Mouse (Mus musculus) spleen, adult 2 months (tissue): ENCODE measurements around the gene Nyap1. TPM values are rescaled to one million over a fixed set of nuclear protein-coding genes. Genes with fewer than 3 reads are reported as not detected.
"Not testable (repeated sequence)": the region's sequence is repeated elsewhere in the genome, so short reads cannot be mapped to it uniquely, and the experiment has no call there.

Experiments used
- DNase-seq, 2 experiments: peaks; one replicate each; pipeline versions ENCODE4 v3.0.0 to v3.0.0-alpha.2; 2012 to 2021; ENCODE audit warnings: low spot score in 2 of 2, low read depth in 1 of 2
- H3K27ac ChIP-seq: fragments of 200-500 bp; 2 replicates; pipeline ENCODE4 v1.5.1; 2012; ENCODE audit warnings: low read length, inconsistent platforms; ENCODE audit not compliant: insufficient read depth
- H3K27me3 ChIP-seq: fragments of 200-500 bp; 2 replicates; pipeline ENCODE4 v1.6.1; 2012; ENCODE audit warnings: mild to moderate bottlenecking, moderate library complexity, low read length, inconsistent platforms; ENCODE audit not compliant: control insufficient read depth, insufficient read depth
- H3K36me3 ChIP-seq: fragments of 200-500 bp; 2 replicates; pipeline ENCODE4 v1.6.1; 2012; ENCODE audit warnings: mild to moderate bottlenecking, low read length, inconsistent platforms; ENCODE audit not compliant: control insufficient read depth, insufficient read depth
- H3K4me1 ChIP-seq: fragments of 200-500 bp; 2 replicates; pipeline ENCODE4 v1.6.1; 2011; ENCODE audit warnings: inconsistent platforms; ENCODE audit not compliant: control insufficient read depth, insufficient read depth, insufficient read length
- H3K4me3 ChIP-seq: fragments of 200-500 bp; 2 replicates; pipeline ENCODE4 v1.5.1; 2011; ENCODE audit warnings: mild to moderate bottlenecking, inconsistent platforms; ENCODE audit not compliant: insufficient read depth, insufficient read length; ENCODE audit errors: extremely low read depth
- CTCF ChIP-seq: fragments of 200-500 bp; IDR thresholded peaks from 2 replicates; pipeline ENCODE4 v1.5.1; 2011; ENCODE audit warnings: mild to moderate bottlenecking, inconsistent platforms; ENCODE audit not compliant: insufficient read depth, insufficient read length, insufficient replicate concordance; ENCODE audit errors: extremely low read depth
- POLR2A ChIP-seq: fragments of 200-500 bp; IDR thresholded peaks from 2 replicates; pipeline ENCODE4 v1.6.1; 2011; ENCODE audit warnings: low read depth, low read length, inconsistent platforms
- WGBS: fragments of 180-500 bp; shearing (Covaris S2); methylation state at CpG from one replicate; pipeline ENCODE4 v1.1.7; 2018; 5-methylcytosine and 5-hydroxymethylcytosine counted together
- polyA plus RNA-seq: library from polyadenylated mRNA; depleted of rRNA; stranded (reverse); fragments of >200 nt; gene quantifications from 2 replicates; pipeline ENCODE4 v1.2.3, GENCODE M21; 2012

Nyap1 gene
- polyA plus RNA-seq, 1 experiment: 1.2 TPM

DNA sequence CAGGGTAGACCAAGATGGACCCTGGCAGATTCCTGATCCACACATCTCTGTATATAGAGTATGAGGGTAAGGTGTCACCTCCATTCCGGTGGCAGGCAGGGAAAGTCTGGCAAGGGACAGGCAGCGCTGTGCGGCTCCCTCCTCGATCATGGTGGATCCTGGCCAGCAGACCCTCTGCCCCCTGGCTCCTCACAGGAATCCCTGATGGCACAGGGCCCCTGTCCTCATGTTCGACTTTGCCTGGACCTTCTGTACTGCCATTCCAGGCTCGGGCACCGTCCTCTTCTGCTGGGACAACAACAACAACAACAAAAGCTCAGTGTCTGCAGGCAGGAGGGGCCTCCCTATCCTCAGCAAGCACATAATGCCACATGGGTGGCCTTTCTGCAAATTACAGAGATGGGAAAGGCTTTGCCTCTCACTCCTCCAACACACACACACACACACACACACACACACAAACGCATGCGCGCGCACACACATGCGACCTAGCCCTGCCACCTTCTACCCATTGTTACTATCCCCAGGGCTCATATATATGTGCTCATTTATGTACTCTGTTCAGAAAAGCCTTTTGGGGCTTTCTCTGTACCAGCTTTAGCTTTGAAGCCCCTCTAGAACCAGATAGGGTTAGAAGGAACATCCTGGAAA lies 7.6 kb downstream of the Nyap1 start:
- DNase-seq: no peak
- H3K36me3 ChIP-seq: no peaks in the 10 kb centered on the region
- H3K27ac ChIP-seq: no peak overlapping the region
- no peak overlapping the region for H3K4me3 ChIP-seq
- no peaks in the 10 kb centered on the region for H3K27me3 ChIP-seq
- no peak for TF ChIP-seq CTCF
- TF ChIP-seq POLR2A: no peak
- WGBS: 98% methylated on average over 12 of the region's 12 CpGs
- no peaks in the 10 kb centered on the region for H3K4me1 ChIP-seq

DNA sequence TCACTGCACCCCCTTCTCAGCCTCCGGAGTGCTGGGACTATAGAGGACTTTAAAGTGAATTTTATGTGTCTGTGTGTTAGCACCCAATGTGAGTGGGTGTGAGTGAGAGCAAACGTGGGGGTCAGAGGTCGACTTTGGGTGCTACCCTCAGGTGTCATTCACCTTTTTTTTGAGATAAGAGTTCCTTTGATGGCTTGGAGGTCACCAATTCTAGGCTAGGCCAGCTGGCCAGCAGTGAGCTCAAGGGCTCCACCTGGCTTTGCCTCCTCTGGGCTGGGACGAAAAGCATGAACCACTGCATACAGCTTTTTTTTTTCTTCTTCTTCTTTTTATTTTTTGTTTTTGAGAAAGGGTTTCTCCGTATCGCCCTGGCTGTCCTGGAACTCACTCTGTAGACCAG lies 14.6 kb downstream of the Nyap1 start:
- H3K27me3 ChIP-seq: no peaks in the 10 kb centered on the region
- H3K27ac ChIP-seq: no peak overlapping the region
- H3K36me3 ChIP-seq: no peaks in the 10 kb centered on the region
- no peak for DNase-seq
- no peak overlapping the region for H3K4me3 ChIP-seq
- peaks cover 4% of the 10 kb centered on the region; the same call in 1 of the 2 replicates for H3K4me1 ChIP-seq
- 78% methylated on average over 6 of the region's 6 CpGs for WGBS
- TF ChIP-seq CTCF (no peak), POLR2A (no peak)

DNA sequence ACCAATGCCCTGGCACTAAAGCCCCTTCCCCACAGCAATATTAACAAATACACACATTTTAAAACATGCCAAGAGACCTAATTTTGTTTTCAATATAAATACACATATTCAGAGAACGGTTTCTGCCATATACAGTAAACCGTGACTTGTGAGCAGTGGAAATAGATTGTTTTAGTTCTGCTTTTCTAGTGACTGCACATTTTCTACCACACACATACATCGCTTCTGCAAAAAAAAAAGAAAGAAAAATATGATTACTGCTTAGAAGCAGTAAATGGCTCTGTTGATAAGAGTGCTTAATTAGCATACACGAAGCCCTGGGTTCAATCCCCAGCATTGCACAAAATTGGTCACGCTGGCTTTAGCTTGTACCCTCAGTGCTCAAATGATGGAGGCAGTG lies 17.6 kb downstream of the Nyap1 start:
- 20% methylated on average over 5 of the region's 5 CpGs for WGBS
- Histone ChIP-seq H3K4me3 (no peak overlapping the region), H3K36me3 (no peaks in the 10 kb centered on the region), H3K27me3 (no peaks in the 10 kb centered on the region), H3K4me1 (peaks cover 12% of the 10 kb centered on the region; the same call in 1 of the 2 replicates), H3K27ac (peak overlapping the region; percentile 65)
- TF ChIP-seq POLR2A: no peak
- no peak for TF ChIP-seq CTCF
- DNase-seq: peak in 1 of 2 experiments; percentile 27

DNA sequence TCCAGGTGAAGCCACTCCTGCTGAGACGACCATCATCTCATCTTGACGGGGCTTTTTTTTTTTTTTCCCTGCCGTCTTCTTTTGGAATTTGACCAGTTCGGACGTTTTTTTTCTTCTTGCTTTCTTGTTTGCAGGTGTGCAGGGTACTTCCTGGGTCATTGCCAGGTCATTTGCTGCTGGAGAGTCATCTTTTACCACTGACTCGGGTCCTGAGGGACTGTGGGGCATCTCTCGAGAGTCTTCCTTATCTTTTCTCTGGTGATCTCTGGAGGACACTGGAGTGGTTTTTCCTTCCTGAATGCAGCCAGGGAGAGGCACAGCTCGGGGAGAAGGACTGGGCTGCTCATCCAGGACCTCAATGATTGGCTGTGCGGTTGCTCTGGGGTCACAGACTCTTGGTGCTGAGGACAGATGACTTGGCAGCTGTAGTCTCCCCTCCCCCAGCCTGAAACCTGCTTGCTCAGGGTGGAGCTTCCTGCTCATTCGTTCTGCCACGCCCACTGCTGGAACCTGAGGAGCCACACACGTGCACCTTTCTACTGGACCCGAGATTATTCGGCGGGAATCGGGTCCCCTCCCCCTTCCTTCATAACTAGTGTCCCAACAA lies 20.7 kb downstream of the Nyap1 start:
- Histone ChIP-seq H3K4me3 (peak overlapping the region; percentile 20; the same call in 1 of the 2 replicates), H3K4me1 (peaks cover 12% of the 10 kb centered on the region; the same call in 1 of the 2 replicates)
- not testable (repeated sequence) for H3K27ac ChIP-seq, H3K27me3 ChIP-seq, H3K36me3 ChIP-seq
- DNase-seq: peak in 1 of 2 experiments; percentile 50
- 7% methylated on average over 10 of the region's 16 CpGs for WGBS

GRCm38 (mm10) chr5:137719088-137719487 lies 22.3 kb downstream of the Nyap1 start:
- TF ChIP-seq CTCF (no peak), POLR2A (no peak)
- H3K4me3 ChIP-seq: no peak overlapping the region

GRCm38 (mm10) chr5:137718020-137718790 lies 23.2 kb downstream of the Nyap1 start:
- no peaks in the 10 kb centered on the region for H3K27me3 ChIP-seq
- TF ChIP-seq CTCF: no peak
- no peak for TF ChIP-seq POLR2A
- peaks cover 9% of the 10 kb centered on the region; the same call in 1 of the 2 replicates for H3K4me1 ChIP-seq
- peak; percentile 43 to 59 for DNase-seq
- H3K36me3 ChIP-seq: no peaks in the 10 kb centered on the region
- no peak overlapping the region for H3K27ac ChIP-seq
- 33% methylated on average over 8 of the region's 8 CpGs for WGBS
- H3K4me3 ChIP-seq: no peak overlapping the region

More at GRCm38 (mm10) chr5:137719088-137719487, 22.3 kb downstream of the Nyap1 start:
- Histone ChIP-seq H3K27ac (no peak overlapping the region), H3K36me3 (no peaks in the 10 kb centered on the region), H3K4me1 (peaks cover 12% of the 10 kb centered on the region; the same call in 1 of the 2 replicates), H3K27me3 (no peaks in the 10 kb centered on the region)
- no peak for DNase-seq
- WGBS: 77% methylated on average over 6 of the region's 6 CpGs
